Mouse (Mus musculus): ENCODE data around the gene Lrp6. TPM values are rescaled to one million over a fixed set of nuclear protein-coding genes. Genes with fewer than 3 reads are reported as not detected.

The Lrp6 gene
- total and polyA plus RNA-seq, 3 experiments: 16.5 to 50.0 (median 48.7) TPM

DNA sequence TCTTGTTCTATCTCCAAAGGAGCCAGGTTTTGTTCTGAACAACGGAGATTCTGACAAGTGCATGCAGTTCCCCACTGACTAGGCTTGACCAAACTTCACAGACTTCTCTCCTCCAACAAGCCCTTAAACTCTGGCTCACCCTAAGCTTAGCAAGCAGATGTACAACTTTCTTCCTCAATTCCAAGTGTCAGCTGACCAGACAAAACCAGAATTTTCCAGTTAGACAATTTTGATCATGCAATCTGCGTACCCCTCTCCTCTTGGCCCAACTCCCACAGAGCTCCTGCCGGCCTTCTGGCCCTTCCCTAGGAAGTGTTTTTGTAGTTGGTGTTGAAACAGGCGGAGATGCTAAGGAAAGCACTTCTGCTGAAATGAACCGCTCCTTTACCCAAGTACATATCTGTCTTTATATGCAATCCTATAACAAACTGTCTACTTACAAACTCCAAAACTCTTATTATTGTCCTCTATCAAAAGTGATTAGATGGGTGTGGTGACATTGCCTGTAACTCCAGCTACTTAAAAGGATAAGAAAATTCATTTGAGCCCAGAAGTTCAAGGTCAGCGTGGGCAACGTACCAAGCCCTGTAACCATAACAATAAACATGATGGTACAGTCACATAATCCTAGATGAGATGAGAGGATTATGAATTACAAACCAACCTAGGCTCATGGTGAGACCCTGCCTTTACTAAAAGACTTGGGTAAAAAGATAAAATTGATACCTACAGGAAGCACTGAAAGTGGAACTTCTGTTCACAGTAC lies 10.4 kb downstream of the Lrp6 start:
- DNase-seq: peak in 1 of 2 experiments; percentile 46
- intact Hi-C loops (cut with DNase I): no loop called here

GRCm38 (mm10) chr6:134555178-134555577 lies 11.6 kb downstream of the Lrp6 start:
- Histone ChIP-seq H3K79me2 (replicated peaks; ENCODE audit: control insufficient read depth, insufficient read depth, low read length) (peaks cover 2% of the 10 kb centered on the region; the same call in 1 of the 2 replicates), H3K36me3 (ENCODE audit: control insufficient read depth, insufficient read depth, low read length) (peaks cover 22% of the 10 kb centered on the region), H3K4me3 (no peak overlapping the region), H3K27ac (no peak overlapping the region), H3K27me3 (ENCODE audit: control insufficient read depth, insufficient read depth, low read length) (no peaks in the 10 kb centered on the region), H3K9ac (ENCODE audit: low read depth, low read length) (no peak overlapping the region), H3K4me1 (ENCODE audit: control insufficient read depth, insufficient read depth, low read length) (peaks cover 11% of the 10 kb centered on the region)
- DNase-seq: no peak
- intact Hi-C loops (cut with DNase I): no loop called here
- WGBS: 82% methylated on average over 3 of the region's 3 CpGs
- no peak for TF ChIP-seq POLR2A (IDR thresholded peaks at IDR 0.05; ENCODE audit: insufficient read depth, low read depth, low read length)
- TF ChIP-seq CTCF (IDR thresholded peaks at IDR 0.05): no peak
- TF ChIP-seq EP300 (IDR thresholded peaks at IDR 0.05; ENCODE audit: insufficient read depth, low read depth, low read length): no peak

More for the DNA sequence above, 10.4 kb downstream of the Lrp6 start:
- WGBS: 29% methylated on average over 7 of the region's 7 CpGs
- Histone ChIP-seq H3K4me1 (ENCODE audit: control insufficient read depth, insufficient read depth, low read length) (peaks cover 13% of the 10 kb centered on the region), H3K36me3 (ENCODE audit: control insufficient read depth, insufficient read depth, low read length) (peaks cover 22% of the 10 kb centered on the region), H3K27ac (no peak overlapping the region; the same call in 1 of the 2 replicates), H3K27me3 (ENCODE audit: control insufficient read depth, insufficient read depth, low read length) (no peaks in the 10 kb centered on the region), H3K4me3 (no peak overlapping the region), H3K79me2 (replicated peaks; ENCODE audit: control insufficient read depth, insufficient read depth, low read length) (peaks cover 4% of the 10 kb centered on the region), H3K9ac (ENCODE audit: low read depth, low read length) (no peak overlapping the region)
- TF ChIP-seq EP300 (IDR thresholded peaks at IDR 0.05; ENCODE audit: insufficient read depth, low read depth, low read length) (no peak), POLR2A (IDR thresholded peaks at IDR 0.05; ENCODE audit: insufficient read depth, low read depth, low read length) (no peak), CTCF (IDR thresholded peaks at IDR 0.05) (no peak)

- H3K27ac ChIP-seq: no peak overlapping the region
- intact Hi-C loops (cut with DNase I): no loop called here
- no peak for DNase-seq
- H3K9ac ChIP-seq (ENCODE audit: low read depth, low read length): no peak overlapping the region
- H3K36me3 ChIP-seq (ENCODE audit: control insufficient read depth, insufficient read depth, low read length): peaks cover 22% of the 10 kb centered on the region
- peaks cover 2% of the 10 kb centered on the region for H3K79me2 ChIP-seq (replicated peaks; ENCODE audit: control insufficient read depth, insufficient read depth, low read length)
- TF ChIP-seq EP300 (IDR thresholded peaks at IDR 0.05; ENCODE audit: insufficient read depth, low read depth, low read length): no peak
- TF ChIP-seq POLR2A (IDR thresholded peaks at IDR 0.05; ENCODE audit: insufficient read depth, low read depth, low read length): no peak
- TF ChIP-seq CTCF (IDR thresholded peaks at IDR 0.05): no peak
- WGBS: 62% methylated on average over 4 of the region's 4 CpGs
- no peak overlapping the region for H3K4me3 ChIP-seq
- H3K27me3 ChIP-seq (ENCODE audit: control insufficient read depth, insufficient read depth, low read length): no peaks in the 10 kb centered on the region
- peaks cover 11% of the 10 kb centered on the region for H3K4me1 ChIP-seq (ENCODE audit: control insufficient read depth, insufficient read depth, low read length)
Measured at GRCm38 (mm10) chr6:134554230-134554629, 12.5 kb downstream of the Lrp6 start.

- Histone ChIP-seq H3K4me3 (no peak overlapping the region), H3K4me1 (ENCODE audit: control insufficient read depth, insufficient read depth, low read length) (peaks cover 5% of the 10 kb centered on the region), H3K27me3 (ENCODE audit: control insufficient read depth, insufficient read depth, low read length) (no peaks in the 10 kb centered on the region), H3K9ac (ENCODE audit: low read depth, low read length) (no peak overlapping the region), H3K79me2 (replicated peaks; ENCODE audit: control insufficient read depth, insufficient read depth, low read length) (peaks cover 10% of the 10 kb centered on the region), H3K27ac (no peak overlapping the region), H3K36me3 (ENCODE audit: control insufficient read depth, insufficient read depth, low read length) (peaks cover 10% of the 10 kb centered on the region)
- no peak for DNase-seq
- intact Hi-C loops (cut with DNase I): no loop called here
- WGBS: 44% methylated on average over 1 of the region's 1 CpGs
- no peak for TF ChIP-seq POLR2A (IDR thresholded peaks at IDR 0.05; ENCODE audit: insufficient read depth, low read depth, low read length)
- no peak for TF ChIP-seq EP300 (IDR thresholded peaks at IDR 0.05; ENCODE audit: insufficient read depth, low read depth, low read length)
- no peak for TF ChIP-seq CTCF (IDR thresholded peaks at IDR 0.05)
Measured at GRCm38 (mm10) chr6:134551007-134551406, 15.8 kb downstream of the Lrp6 start.

GRCm38 (mm10) chr6:134550396-134550795 lies 16.4 kb downstream of the Lrp6 start:
- no peak for TF ChIP-seq POLR2A (IDR thresholded peaks at IDR 0.05; ENCODE audit: insufficient read depth, low read depth, low read length)
- no peak for TF ChIP-seq EP300 (IDR thresholded peaks at IDR 0.05; ENCODE audit: insufficient read depth, low read depth, low read length)
- no peak for TF ChIP-seq CTCF (IDR thresholded peaks at IDR 0.05)
- Histone ChIP-seq H3K36me3 (ENCODE audit: control insufficient read depth, insufficient read depth, low read length) (peaks cover 5% of the 10 kb centered on the region), H3K9ac (ENCODE audit: low read depth, low read length) (no peak overlapping the region), H3K4me1 (ENCODE audit: control insufficient read depth, insufficient read depth, low read length) (peaks cover 5% of the 10 kb centered on the region), H3K4me3 (no peak overlapping the region), H3K27ac (no peak overlapping the region), H3K79me2 (replicated peaks; ENCODE audit: control insufficient read depth, insufficient read depth, low read length) (peaks cover 10% of the 10 kb centered on the region), H3K27me3 (ENCODE audit: control insufficient read depth, insufficient read depth, low read length) (no peaks in the 10 kb centered on the region)
- 90% methylated on average over 1 of the region's 1 CpGs for WGBS
- no peak for DNase-seq
- intact Hi-C loops (cut with DNase I): no loop called here

GRCm38 (mm10) chr6:134544843-134545242 lies 21.9 kb downstream of the Lrp6 start:
- H3K27ac ChIP-seq: no peak overlapping the region
- no peak overlapping the region for H3K4me3 ChIP-seq
- no peak for TF ChIP-seq POLR2A (IDR thresholded peaks at IDR 0.05; ENCODE audit: insufficient read depth, low read depth, low read length)
- no peak for TF ChIP-seq EP300 (IDR thresholded peaks at IDR 0.05; ENCODE audit: insufficient read depth, low read depth, low read length)
- no peak for TF ChIP-seq CTCF (IDR thresholded peaks at IDR 0.05)
- intact Hi-C loops (cut with DNase I): no loop called here
- H3K4me1 ChIP-seq (ENCODE audit: control insufficient read depth, insufficient read depth, low read length): peaks cover 6% of the 10 kb centered on the region
- peaks cover 6% of the 10 kb centered on the region for H3K36me3 ChIP-seq (ENCODE audit: control insufficient read depth, insufficient read depth, low read length)
- H3K27me3 ChIP-seq (ENCODE audit: control insufficient read depth, insufficient read depth, low read length): no peaks in the 10 kb centered on the region
- peaks cover 13% of the 10 kb centered on the region for H3K79me2 ChIP-seq (replicated peaks; ENCODE audit: control insufficient read depth, insufficient read depth, low read length)
- WGBS: 30% methylated on average over 3 of the region's 3 CpGs
- DNase-seq: no peak
- no peak overlapping the region for H3K9ac ChIP-seq (ENCODE audit: low read depth, low read length)
